Mouse (Mus musculus) cerebellum, adult 2 months (tissue): ENCODE measurements at regions not wholly inside any gene's neighbourhood (a gene's known extent, or its start where the extent isn't known, plus 50 kb on each side); places are given as distances from the start of the nearest gene placed in this dataset.

Experiments
- CTCF ChIP-seq: fragments of 200-500 bp; IDR thresholded peaks from 2 replicates; pipeline ENCODE4 v1.5.1; 2011; ENCODE audit warnings: low read depth, mild to moderate bottlenecking, control low read depth, low read length, moderate library complexity, borderline replicate concordance; ENCODE audit not compliant: insufficient read depth
- POLR2A ChIP-seq: fragments of 200-500 bp; IDR thresholded peaks from 2 replicates; pipeline ENCODE4 v1.6.1; 2011; ENCODE audit warnings: low read length, control low read depth, borderline replicate concordance; ENCODE audit not compliant: insufficient read depth

GRCm38 (mm10) chr3:65888921-65889320, 69.1 kb downstream of the Ccnl1 start:
- TF ChIP-seq CTCF = no peak
- TF ChIP-seq POLR2A = no peak
